ENCODE assay signal across 7 mouse cellular contexts in genomic region chr1:97769904-97770753, GRCm38 (mm10). TPM values are rescaled to one million over a fixed set of nuclear protein-coding genes. Genes with fewer than 3 reads are reported as not detected.
DNase-seq lines count a peak whose midpoint lies in the region; ATAC-seq lines count a peak whose summit lies in the region.

Gene Gin1 (plus strand): TSS chr1:97770172.
Gene Ppip5k2 (minus strand): TSS chr1:97770411.

- WGBS in embryonic facial prominence, embryonic 12.5 days, result under 1% methylated on average over 65 of the region's 66 CpGs
- under 1% methylated on average over 66 of the region's 66 CpGs for WGBS in limb, embryonic 11.5 days
- WGBS in midbrain, embryonic 14.5 days, result under 1% methylated on average over 66 of the region's 66 CpGs

- H3K4me3 ChIP-seq in embryonic facial prominence, embryonic 12.5 days, result peak within 1 kb of the TSS; percentile 86
- H3K4me3 ChIP-seq in limb, embryonic 11.5 days (ENCODE audit: low read depth, low read length), result peak within 1 kb of the TSS; percentile 88
- peak within 1 kb of the TSS; percentile 88 for H3K4me3 ChIP-seq in midbrain, embryonic 14.5 days (replicated peaks; ENCODE audit: low read depth, low read length)

- ATAC-seq in embryonic facial prominence, embryonic 12.5 days (ENCODE audit: insufficient number of reproducible peaks, insufficient read depth, low FRiP score, low TSS enrichment), result peak; percentile 99
- peak; percentile 99 for ATAC-seq in limb, embryonic 11.5 days (ENCODE audit: insufficient number of reproducible peaks, low FRiP score, low TSS enrichment, low read depth)
- ATAC-seq in midbrain, embryonic 14.5 days (ENCODE audit: low FRiP score, low TSS enrichment), result peak; percentile 98

- DNase-seq in adrenal gland, postnatal 25 days, result peak; percentile 93
- peak; percentile 99 for DNase-seq in heart, adult 11 months
- DNase-seq in kidney, adult 18-20 months, result peak; percentile 94
- DNase-seq in limb, embryonic 11.5 days (ENCODE audit: low spot score), result peak; percentile 97
- peak; percentile 97 for DNase-seq in midbrain, embryonic 14.5 days
- DNase-seq in spleen, adult 18-20 months, result peak; percentile 88 to 90

- peak within 1 kb of the TSS; percentile 51 for H3K4me2 ChIP-seq in embryonic facial prominence, embryonic 12.5 days (replicated peaks)
- H3K4me2 ChIP-seq in limb, embryonic 11.5 days (ENCODE audit: low read depth, severe bottlenecking), result peak within 1 kb of the TSS; percentile 58
- peak within 1 kb of the TSS; percentile 62 for H3K4me2 ChIP-seq in midbrain, embryonic 14.5 days (ENCODE audit: low read length)

- H3K36me3 ChIP-seq in embryonic facial prominence, embryonic 12.5 days, result no peaks in the 10 kb centered on the region
- H3K36me3 ChIP-seq in limb, embryonic 11.5 days (ENCODE audit: control insufficient read depth, insufficient read depth, low read length), result no peaks in the 10 kb centered on the region
- no peaks in the 10 kb centered on the region for H3K36me3 ChIP-seq in midbrain, embryonic 14.5 days (ENCODE audit: control insufficient read depth, insufficient read depth, low read length)

- no peaks in the 10 kb centered on the region for H3K27me3 ChIP-seq in embryonic facial prominence, embryonic 12.5 days
- H3K27me3 ChIP-seq in limb, embryonic 11.5 days (ENCODE audit: control insufficient read depth, insufficient read depth, low read length), result no peaks in the 10 kb centered on the region
- no peaks in the 10 kb centered on the region for H3K27me3 ChIP-seq in midbrain, embryonic 14.5 days (ENCODE audit: control insufficient read depth, insufficient read depth, low read length)

- peaks cover 16% of the 10 kb centered on the region for H3K4me1 ChIP-seq in embryonic facial prominence, embryonic 12.5 days
- H3K4me1 ChIP-seq in limb, embryonic 11.5 days (ENCODE audit: control insufficient read depth, insufficient read depth, low read length), result no peaks in the 10 kb centered on the region
- H3K4me1 ChIP-seq in midbrain, embryonic 14.5 days (ENCODE audit: control insufficient read depth, insufficient read depth, low read length), result peaks cover 24% of the 10 kb centered on the region

- H3K9me3 ChIP-seq in embryonic facial prominence, embryonic 12.5 days, result no peaks in the 10 kb centered on the region
- no peaks in the 10 kb centered on the region for H3K9me3 ChIP-seq in limb, embryonic 11.5 days (ENCODE audit: control insufficient read depth, low read length)
- H3K9me3 ChIP-seq in midbrain, embryonic 14.5 days (ENCODE audit: control insufficient read depth, low read length), result no peaks in the 10 kb centered on the region

- peak within 1 kb of the TSS; percentile 88 for H3K27ac ChIP-seq in embryonic facial prominence, embryonic 12.5 days
- H3K27ac ChIP-seq in limb, embryonic 11.5 days (replicated peaks; ENCODE audit: low read depth, low read length), result peak within 1 kb of the TSS; percentile 70
- peak within 1 kb of the TSS; percentile 91 for H3K27ac ChIP-seq in midbrain, embryonic 14.5 days (replicated peaks; ENCODE audit: low read depth, low read length)

- peak within 1 kb of the TSS; percentile 79 for H3K9ac ChIP-seq in embryonic facial prominence, embryonic 12.5 days
- peak within 1 kb of the TSS; percentile 85 for H3K9ac ChIP-seq in limb, embryonic 11.5 days (ENCODE audit: low read length)
- H3K9ac ChIP-seq in midbrain, embryonic 14.5 days (replicated peaks; ENCODE audit: low read length), result peak within 1 kb of the TSS; percentile 91

RNA-seq across cellular contexts. Expression of gene Gin1, which starts in this region (rescaled TPM):
- total RNA-seq in adrenal gland, postnatal 25 days (2021), result 10.7 and 17.6 TPM in 2 replicates
- 18.0 and 21.2 TPM in 2 replicates for polyA plus RNA-seq in embryonic facial prominence, embryonic 12.5 days (2016; fragmentation: Nextera tagmentation; extraction: Ambion mirVana)
- 11.8 and 12.0 TPM in 2 replicates for polyA plus RNA-seq in limb, embryonic 11.5 days (2014; fragmentation: Nextera tagmentation; extraction: Ambion mirVana)
- polyA plus RNA-seq in midbrain, embryonic 14.5 days (2014; fragmentation: Nextera tagmentation; extraction: Ambion mirVana), result 12.7 and 14.6 TPM in 2 replicates

RNA-seq across cellular contexts. Expression of gene Ppip5k2, which starts in this region (rescaled TPM):
- 17.6 and 19.5 TPM in 2 replicates for total RNA-seq in adrenal gland, postnatal 25 days (2021)
- polyA plus RNA-seq in embryonic facial prominence, embryonic 12.5 days (2016; fragmentation: Nextera tagmentation; extraction: Ambion mirVana), result 44.8 and 46.4 TPM in 2 replicates
- 46.2 and 52.1 TPM in 2 replicates for polyA plus RNA-seq in limb, embryonic 11.5 days (2014; fragmentation: Nextera tagmentation; extraction: Ambion mirVana)
- 64.1 and 83.0 TPM in 2 replicates for polyA plus RNA-seq in midbrain, embryonic 14.5 days (2014; fragmentation: Nextera tagmentation; extraction: Ambion mirVana)

Comparison
In these comparisons a context has a peak if more than half of its experiments do, and no peak if none do; other contexts are left out.
1. Peak in every context shown above with its lines: DNase-seq, ATAC-seq, H3K4me3 ChIP-seq and H3K27ac ChIP-seq.